Mouse (Mus musculus) G1E (cell line): ENCODE measurements around the gene Zfp503. TPM values are rescaled to one million over a fixed set of nuclear protein-coding genes. Genes with fewer than 3 reads are reported as not detected.

Source experiments
- ATAC-seq: 2 replicates; pipeline ENCODE4 v1.8.0; 2016; ENCODE audit warnings: mild to moderate bottlenecking; ENCODE audit not compliant: insufficient number of reproducible peaks, poor library complexity, low FRiP score, severe bottlenecking; ENCODE audit errors: extremely low read depth
- DNase-seq: peaks from one replicate; pipeline ENCODE4 v3.0.0; 2012; ENCODE audit warnings: low spot score
- H3K27me3 ChIP-seq: 2 replicates; pipeline ENCODE4 v1.6.1; 2012; ENCODE audit warnings: mild to moderate bottlenecking, low read length, inconsistent platforms; ENCODE audit not compliant: insufficient read depth
- H3K36me3 ChIP-seq: replicated peaks from 2 replicates; pipeline ENCODE3; 2012; ENCODE audit warnings: mild to moderate bottlenecking, inconsistent platforms
- H3K4me1 ChIP-seq: 2 replicates; pipeline ENCODE4 v1.6.1; 2012; ENCODE audit warnings: low read depth, low read length, inconsistent platforms, mixed read lengths; ENCODE audit not compliant: insufficient read depth
- H3K4me3 ChIP-seq: 2 replicates; pipeline ENCODE4 v1.5.1; 2012; ENCODE audit warnings: low read depth, mild to moderate bottlenecking, inconsistent platforms, low read length, moderate library complexity, mixed read lengths
- H3K9me3 ChIP-seq: replicated peaks from 2 replicates; pipeline ENCODE4 v1.6.1; 2012; ENCODE audit warnings: inconsistent platforms
- CTCF ChIP-seq: IDR thresholded peaks from 2 replicates; pipeline ENCODE4 v1.5.1; 2012; ENCODE audit warnings: low read depth, low read length, inconsistent platforms, mixed read lengths
- GATA1 ChIP-seq: IDR thresholded peaks from 2 replicates; pipeline ENCODE4 v1.6.1; 2012; ENCODE audit warnings: borderline replicate concordance, low read length, inconsistent platforms, mixed read lengths
- GATA2 ChIP-seq: IDR thresholded peaks from 2 replicates; pipeline ENCODE4 v1.6.1; 2012; ENCODE audit warnings: low read depth, low read length, inconsistent platforms, borderline replicate concordance
- POLR2AphosphoS5 ChIP-seq: IDR thresholded peaks from 2 replicates; pipeline ENCODE4 v1.6.1; 2012; ENCODE audit warnings: low read depth, low read length, inconsistent platforms; ENCODE audit not compliant: insufficient replicate concordance
- TAL1 ChIP-seq: conservative IDR thresholded peaks from 2 replicates; pipeline ENCODE4 v1.6.1; 2012; ENCODE audit warnings: low read depth, low read length, inconsistent platforms, mixed read lengths
- polyA plus RNA-seq: library from polyadenylated mRNA; stranded (reverse); fragments of >175 nt; gene quantifications from 2 replicates; pipeline ENCODE4 v1.2.3, GENCODE M21; 2012
- total RNA-seq, 2 experiments: library from RNA; stranded (forward) in 1 of 2; stranded (reverse) in 1 of 2; fragments of 200-1000 nt in 1 of 2; fragments of >200 nt in 1 of 2; fragmentation: Nextera tagmentation in 1 of 2; gene quantifications; 2 replicates each; pipeline ENCODE4 v1.2.3; 2014 to 2017

Gene Zfp503
- total and polyA plus RNA-seq, 3 experiments = 0.01 TPM; not detected in 2

DNA sequence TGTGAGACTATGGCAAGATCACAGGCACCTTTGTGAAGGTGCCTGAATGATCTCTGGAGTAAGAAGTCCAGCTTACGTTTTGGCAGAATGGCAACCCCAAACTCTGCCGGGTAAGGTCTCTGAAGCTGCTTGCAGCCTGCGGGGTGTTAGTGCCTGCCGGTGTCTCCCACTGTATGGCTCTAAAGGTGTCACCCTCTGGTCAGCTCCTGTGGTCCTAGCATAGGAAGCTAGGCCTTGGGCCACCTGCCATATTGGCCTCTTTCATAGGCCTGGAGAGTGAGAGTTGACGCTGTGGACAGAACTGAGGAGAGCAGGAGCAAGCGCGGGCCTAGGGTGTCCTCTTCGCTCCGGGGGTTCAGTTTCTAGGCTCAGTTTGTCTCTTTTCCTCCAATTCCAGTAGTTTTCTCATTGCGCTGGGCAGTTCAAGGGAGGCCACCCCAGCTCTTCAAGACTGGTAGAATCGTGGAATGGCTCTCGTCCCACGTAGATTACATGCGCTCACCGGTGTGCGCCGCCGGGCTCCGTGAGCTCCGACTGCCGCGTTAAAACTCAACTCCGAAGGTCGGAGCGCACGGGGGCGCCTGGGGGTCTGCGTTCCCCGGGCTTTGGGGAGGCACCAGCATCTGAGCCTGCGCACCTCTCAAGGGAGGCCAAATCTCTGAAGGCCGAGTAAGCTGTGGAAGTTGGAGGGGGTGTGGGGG, 1.1 kb upstream of the Zfp503 start:
- no peaks in the 10 kb centered on the region for H3K36me3 ChIP-seq
- peaks cover 36% of the 10 kb centered on the region for H3K9me3 ChIP-seq
- ATAC-seq (no peak), DNase-seq (no peak)
- H3K27me3 ChIP-seq = peaks cover 21% of the 10 kb centered on the region; the same call in 1 of the 2 replicates
- no peaks in the 10 kb centered on the region for H3K4me1 ChIP-seq
- TF ChIP-seq TAL1 (no peak), POLR2AphosphoS5 (no peak), GATA1 (no peak), GATA2 (no peak), CTCF (no peak)
- no peak overlapping the region for H3K4me3 ChIP-seq

DNA sequence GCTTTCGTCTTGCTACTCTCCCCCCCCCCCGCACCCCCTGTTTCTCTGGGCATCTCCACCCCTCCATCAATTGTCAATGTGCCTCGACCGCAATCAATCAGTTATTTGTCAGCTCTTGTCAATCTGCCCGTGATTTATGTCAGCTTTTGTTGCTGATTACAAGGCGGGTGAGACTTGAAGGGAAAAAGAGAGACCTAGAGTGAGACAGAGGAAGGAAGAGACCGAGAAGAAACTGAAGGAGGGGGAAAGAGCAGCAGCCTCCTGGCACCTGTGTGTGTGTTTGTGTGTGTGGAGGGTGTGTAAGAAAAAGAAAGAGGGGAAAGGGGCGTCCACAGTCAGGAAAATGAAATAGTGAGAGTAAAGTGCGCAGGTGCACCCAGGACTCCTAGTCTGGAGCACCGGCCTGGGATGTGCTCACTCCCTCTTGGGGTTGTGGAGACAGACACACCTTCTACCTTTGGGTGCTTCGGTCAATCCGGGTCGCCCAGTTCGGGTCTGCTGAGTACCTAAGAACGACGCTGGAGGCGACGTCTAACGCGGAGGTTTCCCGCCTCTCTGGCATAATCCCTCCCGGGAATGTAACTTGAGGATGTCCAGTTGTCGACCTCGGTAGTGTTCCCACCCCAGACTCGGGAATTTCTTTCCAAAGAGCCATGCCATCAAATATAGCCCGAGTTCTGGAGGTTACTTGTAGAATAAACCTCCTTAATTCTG, 667 bp downstream of the Zfp503 start:
- Histone ChIP-seq H3K9me3 (peaks cover 45% of the 10 kb centered on the region), H3K4me1 (no peaks in the 10 kb centered on the region), H3K4me3 (no peak overlapping the region), H3K36me3 (no peaks in the 10 kb centered on the region), H3K27me3 (peaks cover 20% of the 10 kb centered on the region; the same call in 1 of the 2 replicates)
- TF ChIP-seq GATA2 (no peak), CTCF (no peak), POLR2AphosphoS5 (no peak), TAL1 (no peak), GATA1 (no peak)
- ATAC-seq (no peak), DNase-seq (no peak)

DNA sequence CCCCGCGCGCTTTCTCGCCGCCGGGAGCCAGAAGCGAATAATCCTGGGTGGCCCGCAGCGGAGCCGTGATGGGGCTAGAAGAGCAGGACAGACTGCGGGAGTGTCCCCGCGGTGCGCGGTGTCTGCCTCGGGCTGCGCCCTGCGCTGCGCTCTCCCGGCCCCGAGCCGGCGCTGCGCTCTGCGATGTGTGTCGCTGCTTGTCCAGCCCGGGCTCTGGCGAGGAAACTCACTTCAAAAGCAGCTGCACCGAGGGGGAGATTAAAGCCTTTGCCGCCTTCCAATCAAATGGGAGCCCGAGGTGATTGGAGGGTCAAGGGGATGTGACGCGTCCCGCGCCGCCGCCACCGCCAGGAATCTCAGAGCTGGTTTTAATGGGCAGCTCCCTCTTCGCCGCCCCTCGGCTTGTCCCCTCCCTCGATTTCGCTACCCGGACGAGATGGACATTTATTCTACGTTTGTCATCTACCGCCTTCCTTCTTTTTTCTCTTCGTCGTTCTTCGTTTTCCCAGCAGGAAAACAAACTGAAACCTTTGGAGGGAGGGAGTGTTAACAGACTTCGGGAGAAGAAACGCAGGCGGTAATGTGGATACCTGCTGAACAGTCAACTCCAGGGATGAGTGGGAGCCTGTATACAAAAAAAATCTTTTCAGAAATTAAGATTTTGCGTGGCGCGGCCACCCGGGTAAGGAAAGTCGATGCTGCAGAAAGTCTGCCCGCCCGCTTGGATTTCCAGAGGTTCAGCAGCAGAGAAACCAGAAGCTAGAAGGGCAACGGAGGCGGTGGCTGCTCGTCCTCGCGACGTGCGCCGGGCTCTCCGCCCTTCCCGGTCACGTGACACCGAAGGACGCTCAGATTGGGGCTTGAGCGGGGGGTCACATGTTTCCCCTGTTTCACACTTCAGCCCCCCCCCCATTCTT, 1.5 kb downstream of the Zfp503 start:
- DNase-seq = no peak
- H3K9me3 ChIP-seq = peaks cover 45% of the 10 kb centered on the region
- H3K4me1 ChIP-seq = no peaks in the 10 kb centered on the region
- no peak overlapping the region; the same call in 1 of the 2 replicates for H3K4me3 ChIP-seq
- H3K36me3 ChIP-seq = no peaks in the 10 kb centered on the region
- ATAC-seq = no peak
- no peak for TF ChIP-seq POLR2AphosphoS5
- no peak for TF ChIP-seq GATA2
- no peak for TF ChIP-seq TAL1
- TF ChIP-seq GATA1 = no peak
- TF ChIP-seq CTCF = no peak
- H3K27me3 ChIP-seq = peaks cover 25% of the 10 kb centered on the region; the same call in 1 of the 2 replicates

DNA sequence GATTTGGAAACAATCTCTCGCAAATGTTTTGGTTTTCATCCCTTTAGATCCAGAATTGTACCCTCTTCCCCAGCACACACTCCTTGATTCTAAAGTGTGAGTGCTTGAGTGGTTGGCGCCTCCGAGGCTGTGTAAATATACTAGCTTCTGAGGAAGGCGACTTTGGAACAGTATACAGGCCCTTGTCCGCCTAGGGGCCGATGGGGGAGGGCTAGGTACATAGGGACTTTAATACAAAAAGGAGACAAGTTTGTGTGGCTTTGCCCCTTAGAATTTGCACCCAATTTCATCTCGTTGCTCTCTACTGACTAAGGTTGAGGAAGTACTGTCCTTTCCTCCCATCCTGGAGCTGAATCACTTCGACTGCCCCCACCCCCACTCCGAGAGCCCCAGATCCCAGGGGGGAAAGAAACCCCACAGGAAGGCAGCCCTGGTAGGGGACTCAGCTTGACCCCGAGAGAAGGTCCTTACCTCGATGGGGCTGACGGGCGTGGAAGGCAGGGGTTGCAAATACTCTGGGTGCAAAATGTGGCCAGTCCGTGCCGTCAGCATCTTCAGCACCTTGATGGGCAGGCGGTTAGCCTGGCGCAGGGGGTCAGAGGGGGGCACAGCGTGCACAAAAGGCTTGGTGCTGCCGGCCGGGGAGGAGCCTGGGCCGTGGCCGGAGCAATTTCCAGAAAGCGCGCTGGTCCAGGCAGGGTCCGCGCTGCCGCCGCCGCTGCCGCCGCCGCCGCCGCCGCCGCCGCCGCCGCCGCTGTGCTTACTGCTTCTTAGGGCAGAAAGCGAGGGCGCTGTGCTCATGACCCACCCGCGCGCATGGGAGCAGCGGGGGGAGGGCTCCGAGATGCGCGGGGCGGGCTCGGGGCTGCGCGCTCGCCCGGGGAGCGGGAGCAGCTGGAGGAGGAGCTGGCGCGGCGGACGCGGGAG, 2.4 kb downstream of the Zfp503 start:
- TF ChIP-seq POLR2AphosphoS5 (no peak), GATA2 (no peak), CTCF (no peak), GATA1 (no peak), TAL1 (no peak)
- H3K36me3 ChIP-seq = no peaks in the 10 kb centered on the region
- peaks cover 34% of the 10 kb centered on the region; the same call in 1 of the 2 replicates for H3K27me3 ChIP-seq
- peaks cover 45% of the 10 kb centered on the region for H3K9me3 ChIP-seq
- no peak for DNase-seq
- H3K4me1 ChIP-seq = no peaks in the 10 kb centered on the region
- no peak overlapping the region for H3K4me3 ChIP-seq
- ATAC-seq = no peak

DNA sequence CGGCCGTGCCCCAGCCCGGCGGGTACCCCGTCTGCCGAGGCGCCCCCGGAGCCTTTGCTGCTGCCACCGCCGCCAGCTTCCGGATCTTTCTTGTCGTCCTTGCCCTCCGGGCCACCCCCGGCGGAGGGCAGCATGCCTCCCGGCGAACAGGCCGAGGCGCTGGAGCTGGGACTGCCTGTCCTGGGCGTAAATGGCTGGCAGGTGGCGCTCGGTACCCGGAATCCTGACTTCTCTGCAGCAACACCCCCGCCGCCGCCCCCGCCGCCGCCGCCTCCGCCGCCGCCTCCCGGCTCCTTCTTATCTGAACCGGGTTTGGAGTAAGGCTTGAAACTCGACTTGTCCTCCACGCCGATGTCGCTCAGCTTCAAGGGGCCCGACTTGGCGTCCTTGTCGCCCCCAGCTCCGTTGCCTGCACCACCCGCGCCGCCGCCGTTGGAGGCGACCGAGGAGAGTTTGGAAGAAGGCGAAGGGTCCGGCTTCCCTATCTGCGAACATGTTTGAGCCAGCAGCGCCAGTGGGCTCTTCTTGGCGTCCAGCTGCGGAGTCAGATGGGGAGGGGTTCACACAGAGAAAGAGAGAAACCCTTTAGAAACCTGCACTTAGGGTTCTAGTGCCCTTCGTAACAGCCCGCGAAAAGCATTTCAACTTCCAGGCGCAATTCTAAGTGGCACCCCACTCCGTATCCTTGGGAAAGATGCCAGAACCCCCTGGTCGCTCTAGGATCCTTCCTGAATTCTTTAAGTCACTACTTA, 3.2 kb downstream of the Zfp503 start:
- ATAC-seq = no peak
- DNase-seq = no peak
- no peaks in the 10 kb centered on the region for H3K4me1 ChIP-seq
- peak overlapping the region; percentile 13; the same call in 1 of the 2 replicates for H3K4me3 ChIP-seq
- peaks cover 34% of the 10 kb centered on the region; the same call in 1 of the 2 replicates for H3K27me3 ChIP-seq
- no peak for TF ChIP-seq GATA2
- TF ChIP-seq POLR2AphosphoS5 = no peak
- TF ChIP-seq TAL1 = no peak
- TF ChIP-seq GATA1 = no peak
- no peak for TF ChIP-seq CTCF
- peaks cover 45% of the 10 kb centered on the region for H3K9me3 ChIP-seq
- H3K36me3 ChIP-seq = no peaks in the 10 kb centered on the region
